Mouse (Mus musculus) adrenal gland, adult 8-10 months (tissue): ENCODE data around the gene Fam168b. TPM values are rescaled to one million over a fixed set of nuclear protein-coding genes. Genes with fewer than 3 reads are reported as not detected.

Experiments used
- DNase-seq: peaks from one replicate; pipeline ENCODE4 v3.0.0; 2022
- total RNA-seq, 4 experiments: library from RNA; stranded (reverse); gene quantifications; 2 replicates each; pipeline ENCODE4 v1.2.4; 2022

Gene Fam168b
- total RNA-seq = 100 to 1,000 TPM; 117 to 144 (median 125) TPM

DNA sequence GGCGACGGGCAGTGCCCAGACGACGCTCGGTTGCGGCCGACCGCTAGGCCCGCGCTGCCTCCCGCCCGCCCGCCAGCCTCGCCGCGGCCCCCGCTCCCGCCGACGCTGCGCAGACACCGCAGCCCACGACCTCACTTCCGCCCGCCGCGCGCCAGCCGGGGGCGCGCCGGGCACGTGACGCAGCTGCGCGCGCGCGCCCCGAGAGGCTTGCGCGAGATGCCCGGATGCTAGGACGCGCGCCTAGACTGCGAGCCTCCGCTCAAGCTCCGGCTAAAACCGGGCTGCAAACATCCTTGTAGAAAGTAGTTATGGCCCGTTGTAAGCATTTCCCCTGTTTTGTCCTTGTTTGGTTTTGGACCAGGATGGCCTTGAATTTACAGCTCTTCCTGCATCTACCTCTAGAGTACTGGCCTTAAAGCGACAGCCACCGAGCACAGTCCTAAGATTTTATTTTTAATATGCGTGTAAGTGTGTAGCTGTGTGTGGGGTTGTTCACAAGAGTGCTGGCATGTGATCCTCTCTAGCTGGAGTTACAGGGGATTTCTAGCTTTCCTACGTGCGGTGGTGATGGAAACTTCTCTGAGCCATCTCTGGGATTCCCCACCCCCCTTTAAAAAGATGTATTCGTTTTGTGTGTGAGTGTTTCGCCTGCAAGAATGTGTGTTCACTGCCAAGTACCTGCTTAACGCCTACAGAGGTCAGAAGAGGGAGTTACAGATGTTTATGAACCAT is at the start of gene Fam168b:
TSS of gene Fam168b (minus strand) at position 179 of the 732 bp plus-strand sequence.
- peak; percentile 73 for DNase-seq

DNA sequence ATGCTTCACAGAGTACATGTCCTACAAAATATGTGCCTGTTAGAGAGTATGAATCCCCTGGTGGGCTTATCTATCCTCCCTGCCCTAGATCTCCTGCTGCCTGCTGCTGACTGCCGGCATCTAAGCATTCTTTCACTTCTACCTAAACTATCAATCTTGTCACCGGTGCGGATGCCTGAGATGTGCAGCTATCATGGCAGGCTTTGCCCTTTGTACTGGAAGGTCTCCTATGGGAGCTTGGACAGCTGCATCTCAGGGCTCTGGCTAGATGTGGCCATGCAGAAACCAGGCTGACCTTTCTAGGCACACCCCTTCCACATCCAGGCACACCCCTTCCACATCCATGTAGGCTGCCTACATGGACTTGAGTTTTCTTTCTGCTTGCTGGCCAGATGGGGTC is 49.6 kb upstream of the Fam168b start:
- DNase-seq = no peak

DNA sequence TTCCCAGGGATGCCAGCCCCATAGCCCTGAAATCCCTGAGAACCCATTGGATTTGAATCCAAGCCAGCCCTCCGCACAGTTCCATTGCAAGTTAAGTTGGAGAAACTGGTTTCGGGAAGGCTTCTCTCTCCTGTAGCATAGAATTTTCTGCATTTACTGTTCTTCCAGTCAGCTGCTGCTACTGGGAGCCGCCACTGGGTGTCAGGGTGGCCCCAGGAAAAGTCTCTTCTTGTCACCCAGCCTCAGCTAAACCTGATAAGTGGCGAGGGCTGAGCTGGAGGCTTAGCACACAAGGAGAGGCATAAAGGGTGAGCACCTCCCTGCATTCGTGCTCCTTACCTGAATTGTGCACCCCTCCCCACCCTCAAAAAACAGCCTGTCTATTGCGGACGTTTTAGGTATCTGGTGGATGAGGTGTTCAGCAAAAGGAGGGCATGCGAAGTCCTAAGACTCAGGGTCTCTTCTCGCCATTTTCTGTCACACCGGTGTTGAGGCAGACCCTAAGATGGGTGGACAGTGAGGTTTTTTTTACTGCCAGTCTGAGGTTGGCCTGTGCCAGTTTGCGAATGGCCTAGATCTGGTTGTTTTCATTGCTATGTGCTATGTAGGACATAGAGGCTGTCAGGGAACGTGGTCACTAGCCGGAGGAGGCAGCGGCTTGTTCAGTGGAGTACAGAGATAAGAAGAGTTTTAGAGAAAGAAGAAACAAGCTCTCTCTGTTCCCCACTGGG is 48.9 kb upstream of the Fam168b start:
- DNase-seq = no peak

DNA sequence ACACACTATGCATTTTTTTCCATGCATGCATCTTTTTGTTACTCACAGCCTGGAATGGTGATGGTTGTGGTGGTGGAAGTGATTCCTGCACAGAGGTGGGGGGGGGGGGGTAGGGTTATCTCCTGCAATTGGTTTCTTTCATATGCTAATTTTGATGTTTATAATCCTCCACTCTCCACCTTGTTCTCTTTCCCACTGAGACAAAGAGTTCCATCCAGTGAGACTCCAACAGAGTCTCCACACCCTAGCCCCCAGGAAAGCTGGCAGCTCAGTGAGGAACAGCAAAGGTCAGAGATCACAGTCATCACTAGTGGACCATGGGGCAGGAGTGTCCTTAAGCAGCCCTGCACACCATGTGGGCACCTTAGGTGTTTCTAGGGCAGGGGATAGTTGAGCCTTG is 40.9 kb upstream of the Fam168b start:
- DNase-seq = no peak

DNA sequence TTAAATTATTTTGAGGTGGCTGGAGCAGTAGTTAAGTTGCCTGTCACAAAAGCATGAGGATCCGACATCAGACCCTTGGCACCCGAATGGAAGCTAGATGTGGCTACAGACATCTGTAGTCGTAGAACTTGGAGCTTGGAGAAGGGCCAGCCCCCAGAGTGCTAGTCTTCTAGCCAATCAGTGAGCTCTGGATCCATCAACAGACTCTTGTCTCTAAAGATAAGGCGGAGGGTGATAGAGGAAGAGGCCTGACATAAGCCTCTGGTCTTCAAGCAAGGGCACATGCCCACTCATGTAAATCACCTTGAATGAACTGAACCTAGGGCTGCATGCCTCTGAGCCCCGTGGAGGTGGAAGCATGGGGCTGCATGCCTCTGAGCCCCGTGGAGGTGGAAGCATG is 36.7 kb upstream of the Fam168b start:
- DNase-seq = no peak

DNA sequence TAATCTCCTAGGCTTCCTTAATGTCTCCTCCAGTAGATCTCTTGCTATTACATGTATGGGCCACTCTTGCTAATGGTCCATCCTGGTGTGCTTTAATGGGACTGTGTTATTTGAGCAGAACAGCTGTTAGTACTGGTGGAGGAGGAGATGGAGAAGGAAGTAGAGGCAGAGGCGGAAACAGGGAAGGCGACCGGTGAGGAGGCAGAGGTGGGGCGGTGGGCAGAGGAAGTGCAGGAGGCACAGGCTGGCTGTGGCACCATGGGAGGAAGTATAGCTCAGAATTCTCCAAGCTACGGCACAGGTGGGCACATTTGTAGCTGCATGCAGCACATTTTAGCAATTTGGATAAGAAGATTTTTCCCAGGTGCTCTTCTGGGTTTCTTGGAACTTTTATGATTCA is 30.7 kb upstream of the Fam168b start:
- DNase-seq = no peak

DNA sequence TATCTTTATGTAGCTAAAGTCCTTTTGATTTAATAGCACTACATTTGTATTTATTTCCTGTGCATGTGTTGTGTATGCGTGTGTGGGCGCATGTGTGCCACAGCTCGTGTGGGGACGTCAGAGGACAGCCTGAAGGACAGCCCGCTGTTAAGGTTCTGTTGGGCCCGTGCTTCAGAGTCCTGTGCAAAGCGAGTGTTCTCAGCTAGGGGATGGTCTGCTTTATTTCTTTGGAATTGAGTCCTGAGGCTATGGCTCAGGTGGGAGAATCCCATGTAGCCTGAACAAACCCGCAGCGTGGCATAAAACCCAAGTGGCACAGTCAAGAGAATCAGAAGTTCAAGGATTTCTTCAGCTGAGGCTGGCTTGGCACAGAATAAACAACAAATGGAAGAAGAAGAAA is 28.3 kb upstream of the Fam168b start:
- no peak for DNase-seq

DNA sequence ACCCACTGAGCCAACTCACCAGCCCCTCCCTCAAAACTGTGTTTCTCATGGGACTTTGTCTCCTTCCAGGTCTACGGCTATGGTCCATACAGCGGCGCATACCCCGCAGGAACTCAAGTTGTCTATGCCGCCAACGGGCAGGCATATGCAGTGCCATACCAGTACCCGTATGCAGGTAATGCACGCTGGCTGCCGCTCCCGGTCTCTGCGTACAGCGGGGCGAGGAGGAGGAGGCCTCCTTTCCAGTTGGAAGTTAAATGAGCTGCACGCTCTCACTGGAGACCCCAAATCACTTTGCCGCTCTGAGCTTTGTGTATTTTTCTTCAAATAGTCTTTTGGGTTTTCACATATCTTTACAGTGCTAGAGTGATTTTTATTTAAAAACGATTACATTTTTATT is 26.4 kb upstream of the Fam168b start:
- DNase-seq = no peak

DNA sequence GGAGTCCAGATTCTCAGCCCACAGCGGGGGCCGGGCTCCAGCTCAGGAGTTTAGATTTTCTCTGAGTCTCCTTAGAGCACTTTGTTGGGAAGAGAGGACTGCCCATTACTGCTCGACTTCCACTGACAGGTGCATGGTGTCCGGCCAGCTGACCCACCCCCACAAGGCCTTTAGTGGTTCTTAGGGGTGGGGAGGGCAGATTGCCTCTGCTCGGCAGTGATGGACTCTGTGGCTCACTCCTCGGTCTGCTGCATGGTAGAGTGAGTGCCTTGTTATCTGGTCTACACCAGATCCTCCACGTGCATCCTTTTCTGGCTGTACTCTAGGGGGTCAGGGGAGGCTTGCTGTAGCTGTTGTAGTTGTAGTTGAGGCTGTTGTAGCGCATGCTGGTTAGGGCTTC is 25.5 kb upstream of the Fam168b start:
- no peak for DNase-seq

DNA sequence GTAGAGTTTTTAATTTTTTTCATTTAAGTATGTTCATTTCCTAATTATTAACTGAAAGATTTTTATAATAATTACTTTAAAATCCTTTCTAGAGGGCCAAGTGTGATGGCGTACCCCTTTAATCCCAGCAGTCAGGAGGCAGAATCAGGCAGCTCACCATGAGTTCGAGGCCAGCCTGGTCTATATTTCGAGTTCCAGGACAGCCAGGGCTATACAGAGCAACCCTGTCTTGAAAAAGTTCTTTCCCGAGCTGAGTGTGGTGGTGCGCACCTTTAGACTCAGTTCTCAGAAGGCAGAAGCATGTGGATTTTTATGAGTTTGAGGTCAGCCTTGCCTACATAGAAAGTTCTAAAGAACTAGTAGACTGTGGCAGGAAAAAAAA is 24.7 kb upstream of the Fam168b start:
- DNase-seq = no peak

DNA sequence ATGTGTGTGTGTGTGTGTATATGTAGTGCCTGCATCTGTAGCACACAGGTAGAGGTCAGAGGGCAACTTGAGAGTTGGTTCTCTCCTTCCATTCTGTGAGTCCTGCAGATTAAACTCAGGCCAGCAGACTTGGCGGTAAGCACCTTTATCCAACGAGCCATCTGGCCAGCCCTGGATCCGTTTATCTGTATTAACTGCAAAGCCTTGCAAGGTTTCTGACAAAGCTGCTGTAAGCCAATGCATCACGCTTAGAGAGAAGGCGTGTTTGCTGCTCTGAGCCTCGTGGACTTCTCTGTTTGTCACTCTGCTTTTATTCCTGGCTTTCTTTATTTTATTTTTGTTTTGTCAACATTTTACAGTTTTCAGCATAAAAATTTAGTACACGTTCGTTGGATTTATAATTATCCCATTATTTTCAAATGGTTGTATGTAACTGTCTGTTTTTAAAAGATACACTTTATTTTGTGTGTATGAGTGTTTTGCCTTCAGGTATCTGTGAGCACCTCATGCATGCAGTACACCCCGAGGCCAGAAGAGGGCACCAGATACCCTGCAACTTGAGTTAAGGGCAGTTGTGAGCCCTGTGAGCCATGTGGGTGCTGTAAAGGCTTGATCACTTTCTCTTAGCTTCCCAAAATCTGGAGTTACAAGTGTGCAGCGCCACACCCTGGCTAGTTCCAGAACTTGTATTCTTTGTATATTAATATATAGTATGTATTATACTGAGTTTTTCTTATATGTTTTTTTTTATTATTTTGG is 24.1 kb upstream of the Fam168b start:
- DNase-seq = peak; percentile 86

DNA sequence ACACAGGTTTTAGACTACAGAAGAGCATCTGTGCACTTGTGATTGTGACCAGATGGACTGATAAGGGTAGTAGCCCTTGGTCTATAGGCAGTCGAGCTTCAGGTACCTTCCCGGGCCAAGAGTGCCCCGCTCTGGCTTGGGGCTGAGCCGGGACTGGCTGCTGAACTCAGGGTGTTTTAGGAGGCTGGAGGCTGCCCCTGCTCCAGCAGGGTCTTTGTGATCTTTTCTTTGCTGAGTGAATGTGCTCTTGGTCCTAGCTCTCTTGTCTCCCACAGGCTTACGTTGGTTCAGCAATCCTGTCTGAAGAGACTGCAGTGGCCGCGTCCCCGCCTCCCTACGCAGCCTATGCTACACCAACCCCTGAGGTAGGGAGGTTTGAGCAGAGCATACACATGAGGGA is 23.0 kb upstream of the Fam168b start:
- no peak for DNase-seq

DNA sequence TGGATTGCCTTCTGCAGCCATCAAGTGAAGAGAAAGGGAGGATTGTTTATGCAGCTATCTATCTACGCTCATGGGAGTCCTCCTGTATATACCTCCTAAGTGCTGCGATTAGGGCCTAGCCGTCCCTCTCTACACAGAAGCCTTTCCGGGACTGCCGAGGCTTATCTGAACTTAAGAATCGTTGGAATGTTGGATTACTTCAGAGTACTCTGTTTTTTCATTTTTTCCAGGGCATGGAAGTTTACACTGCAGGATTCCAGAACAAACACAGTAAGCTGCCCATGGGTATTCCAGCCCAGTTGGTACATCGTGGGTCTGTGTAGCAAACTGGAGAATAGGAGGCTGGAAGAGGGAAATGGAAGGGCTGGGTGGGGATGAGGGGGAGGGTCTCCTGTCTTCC is 21.4 kb upstream of the Fam168b start:
- DNase-seq = no peak

DNA sequence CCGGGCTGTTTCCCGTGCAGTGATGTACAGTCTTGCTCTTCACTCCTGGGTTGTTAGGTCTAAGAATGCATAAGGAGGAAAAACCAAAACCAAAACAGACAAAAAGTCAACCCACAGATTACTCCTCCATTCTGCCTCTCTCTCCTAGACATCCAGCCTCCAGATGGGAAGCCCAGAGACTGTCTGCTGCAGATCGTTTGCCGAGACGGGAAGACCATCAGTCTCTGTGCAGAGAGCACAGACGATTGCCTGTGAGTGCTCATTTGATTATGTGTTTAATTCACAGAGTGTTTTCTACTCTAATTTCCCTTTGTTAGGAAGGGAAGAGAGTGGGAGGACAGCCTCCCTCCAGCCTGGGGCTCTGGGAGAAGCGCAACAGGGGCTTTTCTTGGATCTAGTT is 20.5 kb upstream of the Fam168b start:
- DNase-seq = no peak

DNA sequence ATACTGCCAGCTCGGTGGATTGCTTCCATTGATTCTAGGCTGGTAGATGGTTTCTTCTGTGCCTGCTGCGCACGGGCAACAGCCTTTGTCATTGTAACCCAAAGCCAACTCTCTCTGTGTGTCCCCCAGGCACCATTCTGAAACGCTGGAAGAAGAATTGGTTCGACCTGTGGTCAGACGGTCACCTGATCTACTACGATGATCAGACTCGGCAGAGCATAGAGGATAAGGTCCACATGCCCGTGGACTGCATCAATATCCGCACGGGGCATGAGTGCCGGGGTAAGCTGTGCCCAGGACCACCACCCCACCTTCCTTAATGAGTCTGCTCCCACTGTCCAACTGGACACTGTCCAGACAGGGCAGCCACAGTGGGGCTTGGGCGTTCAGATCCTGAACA is 20.0 kb upstream of the Fam168b start:
- no peak for DNase-seq

DNA sequence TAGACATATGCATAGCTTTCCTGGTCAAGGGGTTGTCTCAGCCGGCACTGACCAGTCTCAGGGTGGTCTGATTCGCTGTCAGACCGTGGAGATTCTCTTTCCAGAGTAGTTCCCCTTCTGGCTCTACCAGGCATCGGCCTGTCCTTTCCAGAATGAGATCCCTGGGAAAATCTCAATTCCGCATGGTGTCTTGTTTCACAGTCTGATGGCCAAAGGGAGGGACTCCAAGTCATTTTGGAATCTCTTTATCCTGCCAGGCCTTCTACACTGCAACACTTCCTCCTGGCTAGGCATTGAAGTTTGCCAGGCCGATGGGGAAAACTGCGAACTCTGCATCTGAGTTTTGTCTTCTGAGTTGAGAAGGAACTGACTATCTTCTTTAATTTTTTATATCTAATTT is 17.3 kb upstream of the Fam168b start:
- DNase-seq = no peak

DNA sequence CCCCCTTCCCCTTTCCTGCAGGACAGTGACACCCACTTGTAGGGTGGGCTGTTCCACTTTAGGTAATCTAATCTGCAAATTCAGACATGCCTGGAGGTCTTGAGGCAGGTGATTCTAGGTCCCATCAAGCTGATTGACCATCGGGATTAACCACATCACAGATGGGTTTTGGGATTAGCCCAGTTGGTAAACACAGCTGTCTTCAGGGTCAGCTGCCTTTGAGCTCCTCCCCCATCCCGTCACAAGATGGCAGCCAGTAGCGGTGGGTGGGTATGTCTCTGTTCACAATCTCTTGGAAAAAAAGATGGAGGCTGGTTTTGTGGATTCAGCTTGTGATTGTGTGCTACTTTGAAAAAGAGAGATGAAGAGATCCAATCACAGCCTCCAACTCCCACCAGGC is 16.9 kb upstream of the Fam168b start:
- DNase-seq = no peak

DNA sequence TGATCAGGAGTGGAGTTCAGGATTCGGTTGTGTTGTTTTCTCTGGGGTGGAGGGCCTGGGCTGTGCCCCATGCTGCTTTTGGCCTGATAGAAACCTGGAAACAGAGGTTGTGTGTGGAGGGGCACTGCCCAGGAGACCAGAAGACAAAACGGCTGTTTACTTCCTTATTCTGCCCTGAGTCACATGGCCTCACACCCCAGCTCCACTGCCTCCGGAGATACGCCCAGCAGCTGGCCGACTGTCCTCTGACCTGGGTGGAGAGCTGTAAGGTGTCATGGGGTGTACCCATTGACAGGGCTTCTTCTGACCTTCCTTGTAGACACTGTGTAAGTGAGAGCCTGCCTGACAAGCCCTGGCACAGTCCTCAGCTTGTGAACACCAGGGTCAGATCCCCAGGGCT is 15.8 kb upstream of the Fam168b start:
- no peak for DNase-seq

DNA sequence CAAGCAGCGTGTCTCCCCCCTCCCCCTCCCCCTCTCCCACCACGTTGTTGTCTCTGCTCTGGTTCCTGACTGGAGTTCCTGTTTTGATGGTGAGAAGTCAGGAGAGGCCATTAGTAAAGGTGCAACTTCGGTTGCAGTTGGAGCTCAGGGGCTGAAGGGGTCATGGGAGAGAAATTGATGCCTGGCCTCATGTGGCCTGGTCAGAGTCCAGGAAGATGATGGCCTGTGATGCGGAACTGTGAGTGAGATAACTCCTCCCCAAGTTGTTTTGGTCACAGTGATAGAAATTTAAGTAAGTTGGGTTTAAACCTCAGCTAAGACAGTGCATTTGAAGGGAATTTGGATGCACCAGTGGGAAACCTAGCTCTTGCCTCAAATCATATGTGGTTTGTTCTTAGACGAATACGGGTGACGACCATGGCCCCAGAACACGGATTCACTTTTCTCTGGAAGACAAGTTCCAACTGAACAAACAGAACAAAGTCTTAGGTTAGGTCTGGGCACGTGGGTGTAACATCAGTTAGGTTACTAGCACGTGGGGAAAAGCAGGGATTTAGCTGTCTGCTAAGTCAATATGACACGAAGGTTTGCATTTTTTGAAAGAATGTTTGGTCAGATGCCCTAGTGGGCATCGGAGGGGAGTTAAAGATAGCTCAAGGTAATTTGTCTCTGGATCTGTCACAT is 12.3 kb upstream of the Fam168b start:
- DNase-seq = no peak

DNA sequence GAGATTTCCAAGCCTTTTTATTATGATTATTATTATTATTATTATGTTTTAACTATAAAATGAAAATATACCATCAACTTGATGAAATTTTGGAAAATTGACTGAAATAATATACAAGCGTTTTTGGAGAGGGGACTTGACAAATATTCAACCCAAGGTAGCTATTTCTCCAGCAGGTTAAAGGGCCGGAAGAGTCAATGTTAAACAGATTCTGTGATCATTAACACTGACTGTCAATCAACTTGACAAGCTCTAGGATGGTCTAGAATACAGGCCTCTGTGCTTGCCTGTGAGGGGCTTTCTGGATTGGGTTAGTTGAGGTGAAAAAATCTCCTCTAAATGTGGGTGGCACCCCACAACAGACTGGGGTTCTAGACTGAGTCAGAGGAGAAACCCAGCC is 10.9 kb upstream of the Fam168b start:
- DNase-seq = no peak

DNA sequence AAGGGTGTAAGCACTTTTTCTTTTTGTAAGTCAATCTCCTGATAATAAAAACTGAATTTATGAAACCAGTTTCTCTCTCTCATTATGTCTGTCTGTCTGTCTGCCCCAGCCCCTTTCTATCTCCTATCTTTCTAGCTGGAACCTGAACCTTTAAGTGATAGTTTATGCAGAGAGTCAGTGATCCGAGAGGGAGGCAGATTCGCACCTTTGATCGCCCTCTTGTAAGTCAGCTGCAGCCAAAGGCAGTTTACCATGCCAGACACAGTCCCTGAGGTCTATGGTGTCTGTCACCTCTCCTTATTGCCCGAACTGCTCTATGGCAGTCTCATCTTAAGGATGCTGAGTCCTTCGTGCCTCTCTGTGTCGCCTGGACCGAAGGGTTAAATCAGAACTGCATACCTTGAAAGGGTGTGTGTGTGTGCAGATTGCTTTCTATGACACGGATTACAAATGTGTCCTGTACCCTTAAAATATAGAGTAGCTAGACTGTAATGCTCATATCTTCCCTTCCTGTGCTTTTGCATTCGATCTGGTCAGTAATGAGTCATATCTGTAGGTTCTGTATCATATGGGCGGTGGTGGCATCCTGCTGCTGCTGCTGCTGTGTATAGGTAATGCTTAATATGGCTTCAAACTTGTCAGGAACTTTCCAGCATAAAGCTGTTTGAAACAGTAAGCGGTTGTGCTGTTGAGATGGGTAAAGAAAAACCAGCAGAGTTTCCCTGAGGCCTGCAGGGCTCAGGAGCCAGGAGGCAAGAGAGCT is 9.4 kb upstream of the Fam168b start:
- no peak for DNase-seq

DNA sequence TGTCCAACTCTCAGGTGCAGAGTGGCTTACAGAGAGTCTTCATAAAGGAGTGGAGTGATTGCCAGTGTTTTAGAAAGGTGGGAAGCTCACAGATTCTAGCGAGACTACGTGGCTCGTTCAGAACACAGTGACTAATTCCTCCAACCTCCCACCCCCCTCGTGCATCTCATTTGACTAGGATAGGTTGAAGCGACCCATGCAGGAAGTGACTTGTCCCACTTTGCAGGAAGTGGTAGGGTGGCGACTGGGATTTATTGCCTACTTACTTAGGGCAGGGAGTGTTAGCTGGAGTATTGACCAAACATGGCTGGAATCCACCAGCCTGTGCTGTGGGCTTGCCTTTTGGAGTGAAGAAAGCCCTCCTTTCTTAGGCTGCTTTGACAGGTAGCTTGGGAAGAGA is 8.7 kb upstream of the Fam168b start:
- DNase-seq = peak; percentile 77
